Mouse (Mus musculus): Measurements from ENCODE around the gene Morn1. TPM values are rescaled to one million over a fixed set of nuclear protein-coding genes. Genes with fewer than 3 reads are reported as not detected.

The Morn1 gene
- polyA plus RNA-seq, 1 experiment from 2014 or later, result 7.1 TPM

- ATAC-seq (ENCODE audit: low FRiP score), result no peak
- no peaks in the 10 kb centered on the region for H3K27me3 ChIP-seq
- H3K9me3 ChIP-seq, result no peaks in the 10 kb centered on the region
- H3K27ac ChIP-seq, result peak overlapping the region; percentile 91
- H3K4me3 ChIP-seq, result no peak overlapping the region
- H3K36me3 ChIP-seq, result no peaks in the 10 kb centered on the region
- H3K4me1 ChIP-seq (replicated peaks), result peaks cover 88% of the 10 kb centered on the region
- peak overlapping the region; percentile 56 for H3K9ac ChIP-seq
- 13% methylated on average over 17 of the region's 17 CpGs for WGBS
- peak overlapping the region; percentile 35 for H3K4me2 ChIP-seq
Measured at GRCm38 (mm10) chr4:155173822-155174785, 87.7 kb downstream of the Morn1 start.

- H3K9me3 ChIP-seq, result no peaks in the 10 kb centered on the region
- H3K9ac ChIP-seq, result no peak overlapping the region
- H3K4me3 ChIP-seq, result no peak overlapping the region
- H3K27me3 ChIP-seq, result no peaks in the 10 kb centered on the region
- no peaks in the 10 kb centered on the region for H3K36me3 ChIP-seq
- H3K4me1 ChIP-seq (replicated peaks), result peaks cover 89% of the 10 kb centered on the region
- ATAC-seq (ENCODE audit: low FRiP score), result no peak
- 34% methylated on average over 3 of the region's 3 CpGs for WGBS
- H3K27ac ChIP-seq, result peak overlapping the region; percentile 74
- no peak overlapping the region for H3K4me2 ChIP-seq
Measured at GRCm38 (mm10) chr4:155176210-155176609, 89.8 kb downstream of the Morn1 start.

DNA sequence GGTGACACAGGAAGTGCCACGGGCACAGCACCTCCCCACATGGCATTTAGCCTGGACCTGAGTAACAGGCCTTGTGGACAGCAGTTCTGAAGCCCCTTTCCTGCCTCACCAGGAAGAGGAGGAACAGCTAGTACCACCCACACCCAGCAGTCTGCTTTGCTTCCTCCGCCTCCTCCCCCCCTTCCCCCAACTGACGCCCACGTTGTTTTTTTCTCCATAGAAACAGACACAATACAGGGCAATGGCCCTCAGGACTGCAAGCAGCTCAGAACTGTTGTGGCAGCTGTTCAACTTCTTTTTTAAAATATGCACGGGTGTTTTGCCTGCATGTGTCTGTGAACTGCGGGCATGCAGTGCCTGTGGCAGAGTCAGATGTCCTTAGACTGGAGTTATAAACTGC, 91.9 kb downstream of the Morn1 start:
- 4% methylated on average over 6 of the region's 6 CpGs for WGBS
- H3K36me3 ChIP-seq, result no peaks in the 10 kb centered on the region
- ATAC-seq (ENCODE audit: low FRiP score), result peak; percentile 44; the same call in 1 of the 2 replicates
- H3K4me1 ChIP-seq (replicated peaks), result peaks cover 75% of the 10 kb centered on the region
- H3K9me3 ChIP-seq, result no peaks in the 10 kb centered on the region
- H3K4me3 ChIP-seq, result no peak overlapping the region
- peak overlapping the region; percentile 18; the same call in 1 of the 2 replicates for H3K4me2 ChIP-seq
- H3K27me3 ChIP-seq, result no peaks in the 10 kb centered on the region
- H3K9ac ChIP-seq, result peak overlapping the region; percentile 14; the same call in 1 of the 2 replicates
- peak overlapping the region; percentile 84 for H3K27ac ChIP-seq

GRCm38 (mm10) chr4:155178981-155179512, 92.7 kb downstream of the Morn1 start:
- 23% methylated on average over 3 of the region's 3 CpGs for WGBS
- H3K4me2 ChIP-seq, result 0 out of 2 replicates have a peak overlapping the region, but pooled peaks have one; percentile 18
- H3K4me3 ChIP-seq, result no peak overlapping the region
- ATAC-seq (ENCODE audit: low FRiP score), result peak; percentile 31; the same call in 1 of the 2 replicates
- peaks cover 74% of the 10 kb centered on the region for H3K4me1 ChIP-seq (replicated peaks)
- H3K9ac ChIP-seq, result 0 out of 2 replicates have a peak overlapping the region, but pooled peaks have one; percentile 30
- no peaks in the 10 kb centered on the region for H3K36me3 ChIP-seq
- H3K9me3 ChIP-seq, result no peaks in the 10 kb centered on the region
- H3K27ac ChIP-seq, result peak overlapping the region; percentile 84
- no peaks in the 10 kb centered on the region for H3K27me3 ChIP-seq

- Histone ChIP-seq H3K4me2 (no peak overlapping the region), H3K4me1 (replicated peaks) (peaks cover 71% of the 10 kb centered on the region), H3K9me3 (no peaks in the 10 kb centered on the region), H3K27me3 (no peaks in the 10 kb centered on the region), H3K9ac (no peak overlapping the region), H3K36me3 (no peaks in the 10 kb centered on the region), H3K27ac (no peak overlapping the region), H3K4me3 (no peak overlapping the region)
- no peak for ATAC-seq (ENCODE audit: low FRiP score)
- 84% methylated on average over 7 of the region's 7 CpGs for WGBS
Measured at GRCm38 (mm10) chr4:155183201-155183600, 96.8 kb downstream of the Morn1 start.

GRCm38 (mm10) chr4:155184248-155185070, 98.1 kb downstream of the Morn1 start:
- Histone ChIP-seq H3K27ac (no peak overlapping the region), H3K9ac (no peak overlapping the region; the same call in 1 of the 2 replicates), H3K4me3 (no peak overlapping the region), H3K9me3 (no peaks in the 10 kb centered on the region), H3K36me3 (no peaks in the 10 kb centered on the region), H3K27me3 (no peaks in the 10 kb centered on the region), H3K4me1 (replicated peaks) (peaks cover 71% of the 10 kb centered on the region), H3K4me2 (no peak overlapping the region)
- no peak for ATAC-seq (ENCODE audit: low FRiP score)
- 82% methylated on average over 18 of the region's 18 CpGs for WGBS

GRCm38 (mm10) chr4:155185845-155186244, 99.5 kb downstream of the Morn1 start:
- peaks cover 78% of the 10 kb centered on the region for H3K4me1 ChIP-seq (replicated peaks)
- H3K36me3 ChIP-seq, result no peaks in the 10 kb centered on the region
- H3K27me3 ChIP-seq, result no peaks in the 10 kb centered on the region
- no peak overlapping the region for H3K9ac ChIP-seq
- no peak overlapping the region for H3K4me2 ChIP-seq
- ATAC-seq (ENCODE audit: low FRiP score), result no peak
- no peaks in the 10 kb centered on the region for H3K9me3 ChIP-seq
- WGBS, result 82% methylated on average over 9 of the region's 9 CpGs
- H3K4me3 ChIP-seq, result no peak overlapping the region
- H3K27ac ChIP-seq, result no peak overlapping the region

DNA sequence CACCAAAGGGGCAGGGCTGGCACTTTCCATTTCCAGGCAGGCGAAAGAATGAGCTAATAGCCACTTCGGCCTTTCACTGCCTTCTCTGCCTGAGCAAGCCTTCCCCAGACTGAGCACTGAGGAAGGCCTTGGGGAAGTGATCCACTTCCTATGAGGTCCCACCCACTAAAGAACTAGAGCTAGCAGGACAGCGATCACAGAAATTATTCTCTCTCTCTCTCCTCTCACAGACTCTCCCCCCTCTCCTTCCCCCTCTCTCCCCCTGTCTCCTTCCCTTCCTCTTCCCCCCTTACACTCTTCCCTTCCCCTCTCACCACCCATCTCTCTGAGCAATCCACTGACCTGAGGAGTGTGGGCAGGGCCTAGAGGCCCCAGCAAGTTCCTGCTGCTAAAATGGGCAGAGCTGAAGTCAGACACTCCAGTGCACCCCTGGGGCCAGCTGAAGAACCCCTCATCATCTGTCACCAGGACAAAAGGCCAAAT, 100.9 kb downstream of the Morn1 start:
- H3K9me3 ChIP-seq, result no peaks in the 10 kb centered on the region
- no peaks in the 10 kb centered on the region for H3K36me3 ChIP-seq
- H3K27ac ChIP-seq, result 0 out of 2 replicates have a peak overlapping the region, but pooled peaks have one; percentile 10
- no peak overlapping the region for H3K4me3 ChIP-seq
- ATAC-seq (ENCODE audit: low FRiP score), result no peak
- no peaks in the 10 kb centered on the region for H3K27me3 ChIP-seq
- peaks cover 87% of the 10 kb centered on the region for H3K4me1 ChIP-seq (replicated peaks)
- no peak overlapping the region for H3K4me2 ChIP-seq
- WGBS, result 35% methylated on average over 3 of the region's 3 CpGs
- no peak overlapping the region for H3K9ac ChIP-seq

DNA sequence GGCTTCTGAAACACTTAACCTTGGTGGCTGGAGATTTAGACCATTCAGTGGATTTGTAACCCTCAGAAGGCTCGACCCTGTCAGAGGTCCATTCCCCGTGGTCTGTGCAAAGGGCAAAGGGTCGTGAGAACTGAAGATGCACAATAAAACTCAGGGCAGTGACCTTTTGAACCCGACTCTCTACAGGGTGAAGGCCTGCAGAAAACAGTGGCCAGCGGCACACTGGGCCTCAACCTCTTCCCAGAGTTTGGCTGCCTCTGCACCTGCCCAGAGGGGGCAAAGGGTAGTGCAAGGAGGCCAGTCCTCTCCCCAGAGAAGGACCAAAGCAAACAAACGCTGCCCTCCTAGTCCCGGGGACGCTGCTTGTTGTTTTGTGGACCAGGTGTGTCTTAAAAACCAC, 102.0 kb downstream of the Morn1 start:
- Histone ChIP-seq H3K9ac (no peak overlapping the region), H3K4me3 (no peak overlapping the region), H3K4me1 (replicated peaks) (peaks cover 93% of the 10 kb centered on the region), H3K4me2 (no peak overlapping the region), H3K9me3 (no peaks in the 10 kb centered on the region), H3K36me3 (no peaks in the 10 kb centered on the region), H3K27ac (0 out of 2 replicates have a peak overlapping the region, but pooled peaks have one; percentile 23), H3K27me3 (no peaks in the 10 kb centered on the region)
- 3% methylated on average over 8 of the region's 8 CpGs for WGBS
- no peak for ATAC-seq (ENCODE audit: low FRiP score)

- Histone ChIP-seq H3K9ac (no peak overlapping the region), H3K9me3 (no peaks in the 10 kb centered on the region), H3K36me3 (no peaks in the 10 kb centered on the region), H3K4me1 (replicated peaks) (peaks cover 93% of the 10 kb centered on the region), H3K4me2 (no peak overlapping the region), H3K27me3 (no peaks in the 10 kb centered on the region), H3K4me3 (no peak overlapping the region), H3K27ac (no peak overlapping the region)
- ATAC-seq (ENCODE audit: low FRiP score), result no peak
Measured at GRCm38 (mm10) chr4:155188803-155189202, 102.4 kb downstream of the Morn1 start.

- Histone ChIP-seq H3K9me3 (no peaks in the 10 kb centered on the region), H3K27me3 (no peaks in the 10 kb centered on the region), H3K4me2 (no peak overlapping the region), H3K4me3 (no peak overlapping the region), H3K36me3 (no peaks in the 10 kb centered on the region), H3K9ac (no peak overlapping the region), H3K4me1 (replicated peaks) (peaks cover 84% of the 10 kb centered on the region), H3K27ac (peak overlapping the region; percentile 64; the same call in 1 of the 2 replicates)
- 0 out of 2 replicates have a peak, but pooled peaks have one; percentile 33 for ATAC-seq (ENCODE audit: low FRiP score)
- WGBS, result 1% methylated on average over 4 of the region's 4 CpGs
Measured at GRCm38 (mm10) chr4:155189711-155190139, 103.3 kb downstream of the Morn1 start.
